Mouse (Mus musculus): Measurements from ENCODE around the gene 2610301B20Rik.

Gene 2610301B20Rik

GRCm38 (mm10) chr4:10873920-10874665 is at the start of gene 2610301B20Rik:
TSS of gene 2610301B20Rik (plus strand) at chr4:10874498.
- no peak for TF ChIP-seq NANOG (IDR thresholded peaks at IDR 0.05; ENCODE audit: borderline replicate concordance, low read length)
- H3K36me3 ChIP-seq (ENCODE audit: insufficient read depth, low read length), result no peaks in the 10 kb centered on the region; the same call in 1 of the 2 replicates
- peak within 1 kb of the TSS; percentile 98 for H3K4me3 ChIP-seq (replicated peaks; ENCODE audit: low read length)
- no peaks in the 10 kb centered on the region for H3K9me3 ChIP-seq (ENCODE audit: low read length)
- H3K27me3 ChIP-seq (ENCODE audit: insufficient read depth, low read length), result no peaks in the 10 kb centered on the region
- H3K4me1 ChIP-seq (replicated peaks; ENCODE audit: low read depth, low read length), result peaks cover 23% of the 10 kb centered on the region

GRCm38 (mm10) chr4:10833273-10833672 is 41.0 kb upstream of the 2610301B20Rik start:
- no peak overlapping the region for H3K4me3 ChIP-seq (replicated peaks; ENCODE audit: low read length)
- H3K36me3 ChIP-seq (ENCODE audit: insufficient read depth, low read length), result no peaks in the 10 kb centered on the region
- no peaks in the 10 kb centered on the region for H3K4me1 ChIP-seq (replicated peaks; ENCODE audit: low read depth, low read length)
- no peak for TF ChIP-seq POU5F1 (IDR thresholded peaks at IDR 0.05; ENCODE audit: borderline replicate concordance, low read length)
- no peak for TF ChIP-seq CTCF (conservative IDR thresholded peaks at IDR 0.05; ENCODE audit: low read length)
- no peak for TF ChIP-seq NANOG (IDR thresholded peaks at IDR 0.05; ENCODE audit: borderline replicate concordance, low read length)
- H3K9me3 ChIP-seq (ENCODE audit: low read length), result no peaks in the 10 kb centered on the region
- no peaks in the 10 kb centered on the region for H3K27me3 ChIP-seq (ENCODE audit: insufficient read depth, low read length)

DNA sequence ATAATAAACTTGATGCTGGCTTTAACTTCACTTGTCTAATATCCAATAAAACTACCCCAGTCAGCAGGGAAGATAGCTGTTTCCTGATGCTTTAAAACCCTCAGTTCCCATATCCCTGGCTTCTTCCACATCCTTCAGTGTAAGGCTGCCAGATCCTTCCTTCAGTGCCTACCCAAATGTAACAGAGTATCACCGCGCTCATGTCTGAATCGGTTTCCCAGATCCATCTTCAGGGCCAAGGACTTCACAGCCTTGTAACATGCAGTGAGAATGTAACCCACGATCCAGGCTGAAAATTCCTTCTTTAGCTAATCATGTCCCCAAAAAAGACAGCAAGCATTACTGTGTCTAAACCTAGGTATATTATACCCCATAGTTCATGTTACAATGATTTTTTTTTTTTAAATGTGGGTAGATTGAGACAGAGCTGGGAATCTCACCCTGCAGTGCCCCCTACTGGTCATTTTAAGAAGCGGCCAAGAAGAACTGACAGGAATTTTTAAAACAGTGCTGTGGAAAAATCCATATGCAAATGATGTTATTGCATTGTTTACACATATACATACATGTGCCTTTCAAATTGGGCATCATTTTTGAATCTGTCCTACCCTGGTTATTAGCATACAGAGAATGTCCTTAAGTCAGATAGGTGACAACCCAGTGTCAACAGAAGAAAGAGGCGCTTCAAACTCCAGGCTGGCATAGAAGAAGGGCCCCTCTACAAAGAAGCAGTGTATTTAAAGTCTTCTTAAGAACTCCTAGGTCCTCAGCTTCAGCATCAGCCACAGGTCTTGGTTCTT is 38.8 kb upstream of the 2610301B20Rik start:
- Histone ChIP-seq H3K27me3 (ENCODE audit: insufficient read depth, low read length) (no peaks in the 10 kb centered on the region), H3K4me1 (replicated peaks; ENCODE audit: low read depth, low read length) (no peaks in the 10 kb centered on the region), H3K4me3 (replicated peaks; ENCODE audit: low read length) (no peak overlapping the region), H3K36me3 (ENCODE audit: insufficient read depth, low read length) (no peaks in the 10 kb centered on the region), H3K9me3 (ENCODE audit: low read length) (no peaks in the 10 kb centered on the region)
- TF ChIP-seq CTCF (conservative IDR thresholded peaks at IDR 0.05; ENCODE audit: low read length) (peak; percentile 87), NANOG (IDR thresholded peaks at IDR 0.05; ENCODE audit: borderline replicate concordance, low read length) (no peak)

DNA sequence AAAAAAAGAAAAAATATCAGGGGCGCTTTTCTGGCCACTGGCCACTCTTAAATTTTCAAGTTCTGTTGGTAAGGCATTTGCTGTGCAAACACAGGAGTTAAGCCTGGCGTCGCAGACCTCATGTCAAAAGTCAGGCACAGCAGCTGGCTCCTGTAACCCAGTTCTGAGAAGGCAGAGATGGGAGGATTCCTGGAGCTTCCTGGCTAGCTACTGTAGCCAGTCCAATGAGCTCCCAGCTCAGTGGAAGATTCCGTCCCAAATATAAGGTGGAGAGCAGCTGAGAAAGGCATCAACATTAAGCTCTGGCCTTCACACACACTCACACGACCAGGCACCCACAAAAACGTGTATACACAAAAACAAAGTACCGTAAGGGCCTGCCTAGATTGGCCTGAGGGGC is 28.4 kb upstream of the 2610301B20Rik start:
- Histone ChIP-seq H3K36me3 (ENCODE audit: insufficient read depth, low read length) (no peaks in the 10 kb centered on the region), H3K4me1 (replicated peaks; ENCODE audit: low read depth, low read length) (no peaks in the 10 kb centered on the region), H3K4me3 (replicated peaks; ENCODE audit: low read length) (no peak overlapping the region), H3K9me3 (ENCODE audit: low read length) (no peaks in the 10 kb centered on the region), H3K27me3 (ENCODE audit: insufficient read depth, low read length) (no peaks in the 10 kb centered on the region)
- TF ChIP-seq POU5F1 (IDR thresholded peaks at IDR 0.05; ENCODE audit: borderline replicate concordance, low read length) (no peak), NANOG (IDR thresholded peaks at IDR 0.05; ENCODE audit: borderline replicate concordance, low read length) (no peak), CTCF (conservative IDR thresholded peaks at IDR 0.05; ENCODE audit: low read length) (no peak)

GRCm38 (mm10) chr4:10849812-10850211 is 24.5 kb upstream of the 2610301B20Rik start:
- TF ChIP-seq NANOG (IDR thresholded peaks at IDR 0.05; ENCODE audit: borderline replicate concordance, low read length), result no peak
- no peak for TF ChIP-seq POU5F1 (IDR thresholded peaks at IDR 0.05; ENCODE audit: borderline replicate concordance, low read length)
- no peak for TF ChIP-seq CTCF (conservative IDR thresholded peaks at IDR 0.05; ENCODE audit: low read length)
- no peaks in the 10 kb centered on the region for H3K4me1 ChIP-seq (replicated peaks; ENCODE audit: low read depth, low read length)
- peaks cover 14% of the 10 kb centered on the region for H3K9me3 ChIP-seq (ENCODE audit: low read length)
- no peaks in the 10 kb centered on the region for H3K27me3 ChIP-seq (ENCODE audit: insufficient read depth, low read length)
- H3K36me3 ChIP-seq (ENCODE audit: insufficient read depth, low read length), result no peaks in the 10 kb centered on the region
- H3K4me3 ChIP-seq (replicated peaks; ENCODE audit: low read length), result no peak overlapping the region

DNA sequence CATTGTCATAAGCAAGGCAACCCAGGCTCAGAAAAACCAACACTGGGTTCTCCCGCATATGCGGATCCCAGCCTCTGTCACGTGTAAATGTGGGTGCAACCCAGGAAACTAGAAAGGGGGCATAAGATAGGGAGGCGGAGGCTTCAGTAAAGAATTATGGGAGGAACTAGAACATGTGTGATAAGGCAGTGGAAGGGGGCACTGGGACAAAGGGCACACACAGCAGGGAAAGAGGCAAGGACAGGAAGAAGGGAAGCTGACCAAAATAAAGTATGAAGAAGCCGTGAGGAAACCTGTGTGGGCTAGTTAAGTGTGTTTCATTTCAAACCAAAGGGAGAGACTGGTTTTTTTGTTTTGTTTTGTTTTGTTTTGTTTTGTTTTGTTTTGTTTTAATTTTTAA is 23.3 kb upstream of the 2610301B20Rik start:
- H3K9me3 ChIP-seq (ENCODE audit: low read length), result peaks cover 14% of the 10 kb centered on the region
- TF ChIP-seq CTCF (conservative IDR thresholded peaks at IDR 0.05; ENCODE audit: low read length) (no peak), POU5F1 (IDR thresholded peaks at IDR 0.05; ENCODE audit: borderline replicate concordance, low read length) (no peak), NANOG (IDR thresholded peaks at IDR 0.05; ENCODE audit: borderline replicate concordance, low read length) (no peak)
- H3K4me1 ChIP-seq (replicated peaks; ENCODE audit: low read depth, low read length), result no peaks in the 10 kb centered on the region
- H3K4me3 ChIP-seq (replicated peaks; ENCODE audit: low read length), result no peak overlapping the region
- H3K36me3 ChIP-seq (ENCODE audit: insufficient read depth, low read length), result no peaks in the 10 kb centered on the region
- H3K27me3 ChIP-seq (ENCODE audit: insufficient read depth, low read length), result no peaks in the 10 kb centered on the region

DNA sequence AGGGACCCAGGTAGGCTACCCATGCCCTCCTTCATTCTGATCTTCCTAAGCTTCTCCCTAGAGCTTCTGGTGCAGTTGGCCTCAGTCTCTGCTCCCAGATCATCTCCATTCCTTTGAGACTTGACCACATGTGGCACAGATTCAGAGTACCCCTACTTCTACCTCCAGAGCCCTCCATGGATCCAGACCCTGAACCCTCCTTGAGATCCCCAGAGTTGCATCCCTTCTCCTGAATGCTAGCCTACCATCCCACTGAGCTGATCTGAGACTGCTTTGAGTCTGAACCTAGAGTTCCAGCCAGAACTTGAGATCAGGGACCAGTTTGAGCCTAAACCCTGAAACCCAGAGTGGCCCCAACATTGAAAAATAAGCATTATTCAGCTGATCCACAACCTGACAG is 15.1 kb upstream of the 2610301B20Rik start:
- peaks cover 6% of the 10 kb centered on the region; the same call in 1 of the 2 replicates for H3K4me1 ChIP-seq (replicated peaks; ENCODE audit: low read depth, low read length)
- H3K9me3 ChIP-seq (ENCODE audit: low read length), result 0 out of 2 replicates have a peak, but pooled peaks cover 6% of the 10 kb centered on the region
- H3K36me3 ChIP-seq (ENCODE audit: insufficient read depth, low read length), result no peaks in the 10 kb centered on the region
- H3K27me3 ChIP-seq (ENCODE audit: insufficient read depth, low read length), result 0 out of 2 replicates have a peak, but pooled peaks cover 4% of the 10 kb centered on the region
- no peak overlapping the region for H3K4me3 ChIP-seq (replicated peaks; ENCODE audit: low read length)
- TF ChIP-seq NANOG (IDR thresholded peaks at IDR 0.05; ENCODE audit: borderline replicate concordance, low read length), result no peak
- no peak for TF ChIP-seq POU5F1 (IDR thresholded peaks at IDR 0.05; ENCODE audit: borderline replicate concordance, low read length)
- no peak for TF ChIP-seq CTCF (conservative IDR thresholded peaks at IDR 0.05; ENCODE audit: low read length)

GRCm38 (mm10) chr4:10859911-10860581 is 14.3 kb upstream of the 2610301B20Rik start:
- Histone ChIP-seq H3K9me3 (ENCODE audit: low read length) (0 out of 2 replicates have a peak, but pooled peaks cover 6% of the 10 kb centered on the region), H3K4me3 (replicated peaks; ENCODE audit: low read length) (peak overlapping the region; percentile 66), H3K36me3 (ENCODE audit: insufficient read depth, low read length) (no peaks in the 10 kb centered on the region), H3K27me3 (ENCODE audit: insufficient read depth, low read length) (0 out of 2 replicates have a peak, but pooled peaks cover 4% of the 10 kb centered on the region), H3K4me1 (replicated peaks; ENCODE audit: low read depth, low read length) (peaks cover 6% of the 10 kb centered on the region; the same call in 1 of the 2 replicates)
- TF ChIP-seq NANOG (IDR thresholded peaks at IDR 0.05; ENCODE audit: borderline replicate concordance, low read length), result no peak
- no peak for TF ChIP-seq CTCF (conservative IDR thresholded peaks at IDR 0.05; ENCODE audit: low read length)
- TF ChIP-seq POU5F1 (IDR thresholded peaks at IDR 0.05; ENCODE audit: borderline replicate concordance, low read length), result no peak
